Mouse (Mus musculus): ENCODE data around the gene Spop.
A peak's percentile ranks its signal among the peaks of the same experiment; 100 is the strongest.
"Not testable (repeated sequence)": the region's sequence is repeated elsewhere in the genome, so short reads cannot be mapped to it uniquely, and the experiment has no call there.

Gene Spop

GRCm38 (mm10) chr11:95497921-95498320 lies 84.0 kb downstream of the Spop start:
- no peak for DNase-seq (ENCODE audit: low spot score)

- no peak for DNase-seq (ENCODE audit: low spot score)
Measured at GRCm38 (mm10) chr11:95500412-95500811, 86.5 kb downstream of the Spop start.

GRCm38 (mm10) chr11:95500836-95501235 lies 87.0 kb downstream of the Spop start:
- DNase-seq (ENCODE audit: low spot score), result no peak

DNA sequence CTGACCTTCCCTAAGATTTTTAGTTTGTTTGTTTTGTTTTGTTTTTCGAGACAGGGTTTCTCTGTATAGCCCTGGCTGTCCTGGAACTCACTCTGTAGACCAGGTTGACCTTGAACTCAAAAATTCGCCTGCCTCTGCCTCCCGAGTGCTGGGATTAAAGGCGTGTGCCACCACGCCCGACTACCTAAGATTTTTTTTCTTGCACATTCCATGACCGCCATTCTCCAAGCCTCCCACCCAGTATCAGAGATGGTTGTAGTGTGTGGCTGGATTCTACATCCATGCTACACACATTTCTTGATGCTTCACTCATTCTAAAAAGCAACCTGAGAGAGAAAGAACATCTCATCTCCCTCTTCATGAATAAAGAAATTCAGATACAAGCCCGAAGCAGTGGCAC lies 87.9 kb downstream of the Spop start:
- not testable (repeated sequence) for DNase-seq (ENCODE audit: low spot score)

GRCm38 (mm10) chr11:95503581-95504180 lies 89.8 kb downstream of the Spop start:
- no peak for DNase-seq (ENCODE audit: low spot score)

GRCm38 (mm10) chr11:95504271-95504731 lies 90.4 kb downstream of the Spop start:
- no peak for DNase-seq (ENCODE audit: low spot score)

DNA sequence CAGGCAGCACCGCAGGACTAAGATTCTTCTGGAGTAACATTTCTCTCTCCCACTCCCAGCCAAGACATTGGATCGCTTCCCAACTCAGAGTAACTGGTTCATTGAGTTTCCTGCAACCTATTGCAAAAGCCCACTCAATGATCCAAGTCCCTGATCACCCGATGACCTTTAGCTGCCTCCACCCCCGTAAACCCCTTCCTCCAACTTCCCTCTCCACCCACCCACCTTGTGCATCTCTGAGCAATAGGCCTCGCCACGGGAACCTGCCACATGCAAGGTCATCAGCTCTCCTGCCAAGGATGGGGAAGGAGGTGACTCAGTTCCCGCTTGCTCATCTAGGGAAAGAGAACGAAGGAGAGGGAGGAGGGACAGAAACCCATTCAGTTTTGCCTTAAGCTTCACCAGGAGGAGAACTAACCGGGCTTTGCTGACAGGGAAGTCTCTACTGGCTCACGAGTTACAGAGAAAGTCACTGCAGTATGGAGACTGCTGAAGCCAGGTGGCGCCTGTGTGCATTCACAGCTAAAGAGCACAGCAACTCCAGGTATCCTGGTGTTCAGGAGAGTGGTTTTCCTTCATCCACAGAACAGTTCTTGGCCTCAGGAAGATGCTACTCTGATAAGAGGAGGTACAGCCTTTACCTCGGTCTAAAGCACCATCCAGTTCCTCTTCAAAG lies 93.3 kb downstream of the Spop start:
- no peak for DNase-seq (ENCODE audit: low spot score)

- DNase-seq (ENCODE audit: low spot score), result no peak
Measured at GRCm38 (mm10) chr11:95507785-95508184, 93.9 kb downstream of the Spop start.

DNA sequence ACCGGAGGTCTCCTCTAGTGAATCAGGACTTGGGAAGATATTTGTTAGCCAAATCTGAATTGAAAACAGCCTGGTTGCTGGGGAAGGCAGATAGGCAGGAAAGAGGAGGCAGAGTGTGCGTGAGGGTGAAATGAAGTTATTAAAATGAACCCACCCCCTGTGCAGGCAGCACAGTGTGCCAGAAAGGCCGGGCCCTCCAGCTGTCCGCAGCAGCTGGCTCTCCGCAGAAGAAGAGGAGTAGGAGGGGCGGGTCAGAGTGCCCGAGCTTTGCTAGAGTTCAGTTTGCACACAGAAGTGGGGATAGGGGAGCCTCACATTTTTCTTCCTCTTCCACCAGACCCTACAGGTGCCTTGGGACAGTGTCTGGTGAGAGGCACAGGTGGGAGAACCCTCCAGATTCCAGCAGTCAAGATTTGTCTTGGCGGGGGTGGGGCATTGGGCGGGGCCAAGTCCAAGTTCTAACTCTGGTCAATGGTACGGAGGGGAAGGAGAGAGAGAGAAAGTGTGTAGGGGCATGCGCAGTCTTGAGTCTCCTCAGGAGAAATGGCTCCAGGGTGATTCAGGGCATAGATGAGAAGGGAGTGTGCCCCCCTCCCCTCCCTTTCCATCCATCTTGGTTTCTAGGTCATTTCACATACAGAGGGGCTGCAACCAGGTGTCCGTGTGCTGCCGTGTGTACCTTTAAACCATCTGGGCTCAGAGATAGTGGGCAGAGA lies 94.5 kb downstream of the Spop start:
- no peak for DNase-seq (ENCODE audit: low spot score)

DNA sequence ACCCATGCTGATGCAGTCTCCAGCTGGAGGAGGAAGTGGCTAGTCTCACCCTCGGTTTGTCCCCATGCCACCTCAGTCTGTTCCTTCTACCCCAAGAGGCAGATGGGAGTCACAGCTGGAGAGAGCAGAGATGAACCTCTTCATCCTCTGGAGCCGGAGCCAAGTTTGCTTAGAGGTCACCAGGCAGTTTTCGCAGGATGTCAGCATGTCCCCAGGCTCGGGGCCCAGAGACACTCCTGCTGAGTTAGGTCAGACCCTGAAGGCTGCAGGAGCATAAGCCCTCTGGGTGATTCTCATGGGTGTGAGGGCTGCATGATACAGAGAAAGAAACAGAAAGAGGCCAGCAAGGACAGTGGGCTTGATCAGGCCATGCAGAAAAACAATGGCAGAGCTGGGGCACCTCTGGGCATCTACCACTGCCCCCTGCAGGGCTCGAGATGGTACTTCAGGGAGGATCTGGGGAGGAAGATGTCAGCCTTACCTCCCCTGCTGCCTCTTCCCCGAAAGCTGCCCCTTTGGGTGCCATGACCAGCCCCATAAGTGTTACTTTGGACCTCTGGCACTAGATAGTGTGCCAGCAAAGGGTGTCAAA lies 95.3 kb downstream of the Spop start:
- no peak for DNase-seq (ENCODE audit: low spot score)

DNA sequence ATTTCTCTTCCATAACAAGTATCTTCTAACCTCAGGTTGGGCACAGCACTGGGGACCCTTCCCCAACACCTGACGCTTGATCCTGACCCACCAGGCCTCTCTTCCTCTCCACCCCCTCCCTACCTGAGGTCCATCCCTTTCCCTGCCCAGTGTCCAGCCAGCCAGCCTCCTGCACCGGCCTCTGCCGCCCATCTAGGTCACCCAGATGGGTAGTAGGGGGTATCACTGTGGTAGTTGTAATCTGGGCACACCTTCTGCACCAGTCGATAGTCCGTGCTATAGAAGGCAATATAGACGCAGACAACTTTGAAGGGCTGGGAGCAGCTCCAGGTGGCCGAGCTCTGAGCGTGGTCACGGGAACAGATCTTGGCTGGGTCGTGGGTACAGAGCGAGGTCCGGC lies 96.8 kb downstream of the Spop start:
- no peak for DNase-seq (ENCODE audit: low spot score)

DNA sequence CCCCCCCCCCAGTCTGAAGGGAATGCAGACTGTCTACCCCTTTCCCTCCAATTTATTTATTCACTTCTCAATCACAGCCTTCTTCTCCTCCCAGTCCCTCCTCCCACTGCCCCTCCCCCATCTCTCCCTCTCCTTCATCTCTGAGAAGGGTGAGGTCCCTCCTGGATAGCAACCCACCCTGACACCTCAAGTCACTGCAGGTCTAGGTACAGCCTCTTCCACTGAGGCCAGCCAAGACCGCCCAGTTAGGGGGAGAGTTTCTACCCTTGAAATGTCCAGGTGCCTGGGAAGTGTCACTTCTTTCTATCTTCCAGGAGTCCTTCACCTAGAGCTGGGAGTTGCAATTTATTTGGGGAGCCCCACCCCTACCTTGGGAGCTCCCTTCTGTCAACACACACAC lies 98.0 kb downstream of the Spop start:
- DNase-seq (ENCODE audit: low spot score), result no peak

DNA sequence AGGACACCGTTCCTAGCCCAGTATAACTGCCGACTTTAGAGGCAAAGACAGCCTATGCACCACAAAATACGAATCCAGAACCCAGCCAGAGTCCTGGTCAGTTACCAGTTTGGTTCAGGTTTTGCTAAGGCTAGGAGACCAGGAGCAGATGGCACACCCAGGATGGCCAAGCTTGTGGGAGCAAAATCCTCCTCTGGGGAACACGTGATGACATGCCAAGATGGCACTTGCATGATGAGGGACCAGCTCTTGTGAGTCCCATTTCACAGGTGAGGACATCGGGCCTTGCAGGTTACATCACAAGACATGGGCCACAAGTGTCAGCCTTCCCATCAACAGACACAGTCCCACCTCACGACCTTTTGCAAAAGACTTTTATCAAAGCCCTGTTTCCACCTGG lies 98.5 kb downstream of the Spop start:
- no peak for DNase-seq (ENCODE audit: low spot score)

DNA sequence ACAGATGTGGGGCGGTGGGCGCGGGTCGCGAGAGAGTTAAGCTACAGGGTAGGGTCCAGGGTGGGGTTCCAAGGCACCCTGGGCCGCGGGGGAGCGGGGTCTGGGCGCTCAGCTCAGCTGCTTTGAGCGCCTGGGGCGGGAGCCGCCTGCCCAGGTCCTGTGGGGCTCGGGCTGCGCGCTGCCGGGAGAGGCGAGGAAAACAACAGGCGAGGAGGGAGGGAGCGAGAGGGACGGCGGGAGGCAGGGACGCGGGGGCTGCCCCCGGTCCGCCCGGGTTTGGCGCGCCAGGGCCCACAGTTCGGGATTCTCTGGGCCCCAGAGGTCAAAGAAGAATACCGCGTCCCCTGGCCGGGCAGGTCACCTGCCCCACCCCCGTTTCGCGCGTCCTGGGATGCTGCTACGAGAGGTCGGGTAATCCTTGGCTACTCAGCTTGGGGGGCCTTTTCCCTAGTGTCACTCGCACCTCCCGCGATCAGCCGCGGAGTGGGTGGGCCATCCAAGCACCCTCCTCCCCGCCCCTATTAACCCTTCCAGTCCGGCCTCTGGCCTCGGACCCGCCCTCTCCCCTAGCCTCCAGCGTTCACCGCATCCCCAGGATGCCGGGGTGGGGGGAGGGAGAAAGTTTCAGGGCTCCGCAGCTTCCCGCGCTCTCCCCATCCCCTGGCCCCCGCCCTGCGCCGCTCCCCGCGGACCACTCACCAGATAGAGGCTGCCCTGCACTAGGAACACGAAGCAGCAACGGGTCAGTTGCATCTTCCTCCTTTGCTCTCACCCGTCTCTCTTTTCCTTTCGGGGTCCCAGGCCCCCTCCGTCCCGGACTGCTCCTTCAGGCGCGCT lies 99.8 kb downstream of the Spop start:
- no peak for DNase-seq (ENCODE audit: low spot score)

DNA sequence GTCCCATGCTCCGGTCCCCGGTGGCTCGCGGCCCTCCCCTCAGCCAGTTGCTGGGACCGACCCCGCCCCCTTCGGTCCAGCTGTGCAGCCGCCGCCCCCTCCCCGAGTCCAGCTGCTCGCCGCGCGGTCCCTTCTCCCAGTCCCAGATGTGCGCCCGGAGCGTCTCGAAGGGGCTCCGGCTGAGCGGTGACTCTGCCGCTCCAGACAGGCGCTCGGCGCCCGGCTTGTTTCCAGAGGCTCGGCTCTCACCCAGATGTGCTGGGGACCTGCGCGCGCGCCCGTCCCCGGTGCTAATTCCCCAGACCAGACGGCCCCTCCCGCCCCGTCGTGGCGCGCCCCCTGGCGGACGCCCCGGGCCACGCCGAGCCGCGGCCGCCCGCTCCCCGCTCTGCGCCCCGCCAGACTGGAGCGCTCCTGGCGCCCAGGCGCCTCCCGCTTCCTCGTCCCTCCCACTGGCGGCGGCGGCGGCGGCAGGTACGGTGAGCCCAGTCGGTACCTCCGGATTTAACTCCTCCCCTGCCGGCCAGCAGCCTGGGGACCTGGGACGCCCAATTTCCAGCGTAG lies 100.5 kb downstream of the Spop start, which contains the start of gene Nxph3:
Gene Nxph3 (minus strand): TSS at position 273 of the 564 bp plus-strand sequence.
- peak; percentile 45 for DNase-seq (ENCODE audit: low spot score)

- no peak for DNase-seq (ENCODE audit: low spot score)
Measured at GRCm38 (mm10) chr11:95515376-95516323, 101.8 kb downstream of the Spop start.

DNA sequence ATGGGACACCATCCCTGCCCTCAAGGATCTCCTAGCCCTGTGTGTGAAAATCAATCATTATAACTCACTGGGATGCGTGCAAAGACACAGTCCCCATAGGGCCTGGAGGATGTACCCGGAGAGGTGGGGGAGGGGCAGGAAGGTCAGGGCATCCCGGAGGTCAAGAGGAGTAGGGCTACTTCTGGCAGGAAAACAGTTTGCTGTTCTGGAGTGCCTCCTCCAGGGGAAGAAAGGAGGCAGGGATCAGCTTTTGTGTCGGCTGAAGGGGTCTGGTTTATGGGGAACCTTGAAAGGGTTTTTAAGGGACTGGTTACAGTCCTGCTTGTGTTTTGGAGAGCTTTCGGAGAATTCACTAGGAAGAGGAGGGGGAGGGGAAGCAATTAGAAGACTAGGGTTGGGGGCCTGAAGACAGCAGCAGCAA lies 102.6 kb downstream of the Spop start:
- peak; percentile 47 for DNase-seq (ENCODE audit: low spot score)

DNA sequence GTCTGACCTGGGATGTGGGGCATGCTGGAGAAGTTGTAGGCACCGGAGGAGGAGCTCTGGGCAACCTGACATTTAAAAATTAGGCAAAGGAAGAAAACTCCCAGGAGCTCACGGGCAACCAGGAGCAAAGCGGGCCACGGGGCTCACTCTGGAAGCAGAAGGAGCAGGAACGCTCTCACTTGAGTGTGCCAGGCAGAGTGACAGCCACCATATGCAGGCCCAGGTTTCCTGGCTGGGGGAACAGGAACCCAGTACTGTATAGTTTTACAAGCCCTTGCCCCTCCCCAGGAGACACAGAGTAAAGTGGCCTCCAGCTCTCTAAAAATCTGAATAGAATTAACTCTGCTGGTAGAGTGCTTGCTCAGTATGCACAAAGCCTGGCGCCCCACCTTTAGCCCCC lies 103.3 kb downstream of the Spop start:
- no peak for DNase-seq (ENCODE audit: low spot score)

GRCm38 (mm10) chr11:95519299-95519698 lies 105.4 kb downstream of the Spop start:
- DNase-seq (ENCODE audit: low spot score), result no peak

GRCm38 (mm10) chr11:95519996-95520395 lies 106.1 kb downstream of the Spop start:
- DNase-seq (ENCODE audit: low spot score), result no peak
